Mouse (Mus musculus) 3T3-L1 (cell line): ENCODE measurements around the gene Tlr3.

Experiments used
- DNase-seq: peaks from one replicate; pipeline ENCODE4 v3.0.0-alpha.2; 2015; ENCODE audit warnings: low read depth, low spot score

Gene Tlr3

GRCm38 (mm10) chr8:45410882-45411281 is at the start of gene Tlr3:
Tlr3 (minus strand) TSS chr8:45411080.
- no peak for DNase-seq

GRCm38 (mm10) chr8:45457874-45458273 is 47.0 kb upstream of the Tlr3 start:
- DNase-seq, result peak; percentile 24

GRCm38 (mm10) chr8:45454426-45454825 is 43.5 kb upstream of the Tlr3 start:
- DNase-seq, result peak; percentile 82

DNA sequence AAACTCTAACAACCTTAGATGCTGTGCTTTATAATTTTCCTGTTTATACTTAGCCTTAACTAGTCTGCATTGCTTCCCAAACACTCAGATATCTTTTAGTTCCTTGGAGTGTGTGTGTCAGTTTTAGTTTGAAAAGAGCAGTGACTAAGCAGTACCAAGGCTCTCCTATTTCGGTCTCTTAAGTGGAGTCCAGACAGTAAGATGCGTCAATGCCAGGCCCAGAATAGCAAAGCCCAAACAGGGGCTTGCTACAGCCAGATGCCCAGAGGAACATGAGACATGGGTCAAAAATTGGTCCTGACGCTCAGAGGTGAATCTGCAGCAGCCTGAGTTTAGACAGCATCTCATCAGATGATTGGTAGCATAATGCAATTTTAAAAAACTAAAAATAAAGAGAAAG is 41.2 kb upstream of the Tlr3 start:
- DNase-seq, result no peak

DNA sequence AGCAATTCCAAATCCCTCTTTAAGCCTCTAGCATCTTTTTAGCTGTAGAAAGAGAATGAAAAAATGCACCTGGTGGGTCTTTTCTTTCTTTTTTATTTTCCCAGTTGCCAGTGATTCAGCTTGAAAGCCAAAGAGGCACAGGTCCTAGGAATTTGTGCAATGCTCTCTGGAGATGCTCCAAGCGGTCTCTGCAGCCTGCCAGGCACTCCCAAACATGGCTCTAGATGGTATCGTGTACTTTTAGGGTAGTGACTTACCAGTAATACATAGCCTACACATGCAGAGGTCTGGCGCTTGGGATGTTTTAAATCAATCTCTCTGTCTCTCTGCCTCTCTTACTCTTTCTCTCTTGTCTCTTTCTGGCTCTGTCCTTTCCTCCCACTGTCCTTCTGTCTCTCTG is 38.0 kb upstream of the Tlr3 start:
- peak; percentile 20 for DNase-seq

GRCm38 (mm10) chr8:45448257-45448656 is 37.4 kb upstream of the Tlr3 start:
- peak; percentile 10 for DNase-seq

DNA sequence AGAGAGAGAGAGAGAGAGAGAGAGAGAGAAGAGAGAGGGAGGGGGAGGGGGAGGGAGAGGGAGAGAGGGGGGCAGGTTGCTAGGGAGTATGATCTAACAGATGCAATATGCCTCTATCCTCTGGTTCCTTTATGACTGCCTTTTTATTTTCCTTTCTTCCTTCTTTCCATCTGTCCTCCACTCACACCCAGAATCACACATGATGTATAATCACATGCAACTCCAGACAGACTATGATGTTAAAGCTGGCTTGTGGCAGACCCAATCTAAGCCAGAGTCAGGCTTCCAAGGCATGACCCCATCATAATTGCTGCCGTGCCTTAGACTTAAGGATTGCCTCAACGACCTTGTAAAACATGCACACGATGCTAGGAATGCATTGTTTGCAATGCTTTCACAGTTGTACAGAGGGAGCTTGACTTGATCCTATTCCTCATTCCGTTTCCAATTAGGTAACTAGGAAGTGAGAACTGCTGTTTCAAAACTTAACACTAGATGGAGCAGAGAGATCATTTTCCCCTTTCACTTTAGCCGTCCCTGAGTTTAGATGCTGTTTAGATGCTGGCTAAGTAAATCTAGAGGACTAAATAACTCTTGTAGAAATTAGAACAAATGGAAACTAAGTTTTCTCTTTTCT is 28.1 kb upstream of the Tlr3 start:
- peak; percentile 82 for DNase-seq

DNA sequence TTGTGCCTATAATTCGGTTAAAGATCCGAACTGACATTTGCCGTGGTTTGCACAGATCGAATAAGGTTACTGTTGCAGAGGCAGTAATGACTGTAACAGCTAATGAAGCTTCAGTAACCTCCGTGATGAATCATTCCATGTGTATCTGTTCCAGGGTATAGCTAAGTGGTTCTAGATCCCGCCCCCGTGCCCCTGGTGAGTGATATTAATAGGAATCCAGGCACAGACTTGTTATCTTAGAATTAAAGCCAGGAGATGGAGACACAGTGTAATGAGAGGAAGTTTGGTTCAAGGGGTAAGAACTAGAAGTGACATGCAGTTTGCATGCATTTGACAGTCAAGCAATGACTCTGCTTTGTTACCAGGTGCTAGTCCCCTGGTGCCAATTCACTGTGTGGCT is 9.3 kb upstream of the Tlr3 start:
- peak; percentile 6 for DNase-seq

GRCm38 (mm10) chr8:45414965-45415364 is 4.1 kb upstream of the Tlr3 start:
- DNase-seq, result no peak

DNA sequence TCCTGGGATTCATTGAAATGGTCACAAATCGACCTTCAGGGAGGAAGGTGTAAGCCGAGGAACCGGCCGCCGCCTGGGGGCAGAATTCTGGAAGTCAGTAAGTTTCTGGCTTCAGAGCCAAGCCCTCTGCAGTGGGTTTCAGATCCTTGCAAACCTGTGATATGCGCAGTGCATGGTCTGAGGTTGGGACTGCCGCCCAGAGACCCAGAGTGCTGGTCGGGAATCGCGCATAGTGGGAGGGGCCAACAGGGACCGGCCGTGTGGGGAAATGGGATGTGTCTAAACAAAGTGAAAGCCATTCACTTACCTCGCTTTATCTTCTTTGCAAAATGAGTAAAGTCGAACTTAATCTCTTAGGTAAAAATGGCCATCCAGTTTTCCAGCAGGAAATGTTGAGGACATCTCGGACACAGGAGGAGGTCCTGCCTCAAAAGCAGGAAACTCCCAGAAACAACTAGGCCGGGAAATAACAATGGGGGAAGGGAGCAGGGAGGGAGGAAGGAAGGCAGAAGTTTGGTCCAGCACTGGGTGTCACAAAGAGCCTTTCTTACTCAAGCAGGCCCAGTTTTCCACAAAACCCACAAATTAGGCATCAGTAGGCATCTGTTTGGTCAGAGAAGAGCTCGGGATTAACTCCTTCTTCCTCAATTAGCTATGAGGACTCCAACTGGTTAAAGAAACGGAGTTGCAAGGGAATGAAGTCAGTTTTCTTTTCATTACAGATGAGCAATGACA is 567 bp downstream of the Tlr3 start:
- peak; percentile 94 for DNase-seq

DNA sequence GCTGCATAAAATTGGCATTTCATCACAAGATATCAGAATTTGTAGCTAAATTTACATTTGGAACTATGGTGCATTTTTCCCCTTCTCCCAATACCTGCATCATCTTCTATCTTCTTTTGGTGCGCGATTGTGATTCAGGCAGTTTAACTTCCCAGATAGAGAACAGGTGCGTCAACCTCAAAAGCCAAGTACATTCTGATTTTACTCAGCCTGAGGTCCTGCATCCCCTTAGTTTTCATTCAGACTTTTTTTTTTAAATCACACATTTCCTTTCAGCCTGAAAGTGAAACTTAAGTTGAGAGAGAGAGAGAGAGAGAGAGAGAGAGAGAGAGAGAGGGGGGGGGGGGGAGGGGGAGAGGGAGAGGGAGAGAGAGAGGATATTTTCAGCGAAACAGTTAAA is 1.2 kb downstream of the Tlr3 start:
- DNase-seq, result peak; percentile 25

- no peak for DNase-seq
These were observed 27.6 kb downstream of the Tlr3 start for GRCm38 (mm10) chr8:45383250-45383649.

GRCm38 (mm10) chr8:45381963-45382347 is 28.9 kb downstream of the Tlr3 start, which contains the start of gene Fam149a:
Fam149a (minus strand) TSS chr8:45382291.
- no peak for DNase-seq

- DNase-seq, result no peak
These were observed 29.6 kb downstream of the Tlr3 start for GRCm38 (mm10) chr8:45381075-45381962.

DNA sequence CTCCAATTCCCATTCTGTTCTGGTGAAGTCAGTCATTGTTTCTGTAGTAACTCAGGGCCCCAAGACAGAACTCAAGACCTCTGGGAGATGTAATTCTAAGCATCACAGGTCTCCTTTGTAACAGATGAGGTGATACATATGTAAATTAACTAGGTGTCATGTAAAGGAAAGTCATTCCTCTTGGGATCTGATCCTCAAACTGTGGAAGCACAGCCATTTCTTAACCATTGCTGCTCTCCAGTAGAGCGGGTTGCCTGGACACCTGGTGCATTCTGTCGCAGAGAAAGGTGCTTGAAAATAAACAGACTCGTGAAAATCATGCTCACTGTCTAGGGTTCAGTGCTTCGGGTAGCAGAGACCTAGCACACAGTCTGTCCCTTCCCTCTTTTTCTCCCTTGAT is 30.3 kb downstream of the Tlr3 start:
- no peak for DNase-seq

DNA sequence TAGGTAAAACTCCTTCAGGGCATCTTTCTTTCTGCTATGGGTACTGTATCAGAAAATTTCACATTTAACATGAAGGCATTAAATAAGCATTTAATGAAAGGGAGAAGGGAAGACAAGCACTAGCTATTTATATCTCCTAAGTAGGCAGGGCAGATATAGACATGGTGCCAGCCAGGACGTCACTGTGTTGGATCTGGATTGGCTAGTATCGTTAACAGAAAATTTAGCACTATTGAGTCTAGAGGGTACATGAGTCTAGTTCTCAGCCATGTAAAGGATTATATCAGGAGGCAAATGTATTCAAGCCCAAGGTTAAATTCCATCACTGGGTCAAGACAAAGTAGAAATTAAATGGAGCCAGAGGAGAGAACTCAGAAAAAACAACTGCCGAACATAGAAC is 36.8 kb downstream of the Tlr3 start:
- DNase-seq, result no peak

GRCm38 (mm10) chr8:45367154-45367553 is 43.7 kb downstream of the Tlr3 start:
- DNase-seq, result no peak

GRCm38 (mm10) chr8:45363220-45363619 is 47.7 kb downstream of the Tlr3 start:
- DNase-seq, result no peak

- DNase-seq, result peak; percentile 58
These were observed 48.6 kb downstream of the Tlr3 start for GRCm38 (mm10) chr8:45362323-45362722.

DNA sequence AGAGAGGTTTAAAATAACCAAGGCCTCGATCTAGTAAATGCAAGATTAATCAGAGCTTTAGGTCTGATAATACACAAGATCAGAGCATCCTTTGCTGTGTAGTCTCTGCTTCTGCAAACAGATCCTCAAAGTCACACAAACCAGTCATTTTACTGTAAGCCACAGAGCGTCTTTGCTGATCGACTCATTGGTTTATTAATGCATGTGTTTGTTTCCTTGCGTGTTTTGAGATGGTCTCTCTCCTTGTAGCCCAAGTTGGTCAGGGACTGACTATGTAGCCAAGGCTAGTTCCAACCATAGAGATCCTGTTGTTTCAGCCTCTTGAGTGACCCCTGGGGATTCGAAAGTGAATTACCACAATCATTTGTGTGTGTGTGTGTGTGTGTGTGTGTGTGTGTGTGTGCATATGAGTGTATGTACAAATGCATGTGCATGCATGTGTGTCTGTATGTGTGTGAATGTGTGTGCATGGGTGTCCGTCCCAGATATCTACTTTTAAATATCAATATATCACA is 51.7 kb downstream of the Tlr3 start:
- peak; percentile 74 for DNase-seq

DNA sequence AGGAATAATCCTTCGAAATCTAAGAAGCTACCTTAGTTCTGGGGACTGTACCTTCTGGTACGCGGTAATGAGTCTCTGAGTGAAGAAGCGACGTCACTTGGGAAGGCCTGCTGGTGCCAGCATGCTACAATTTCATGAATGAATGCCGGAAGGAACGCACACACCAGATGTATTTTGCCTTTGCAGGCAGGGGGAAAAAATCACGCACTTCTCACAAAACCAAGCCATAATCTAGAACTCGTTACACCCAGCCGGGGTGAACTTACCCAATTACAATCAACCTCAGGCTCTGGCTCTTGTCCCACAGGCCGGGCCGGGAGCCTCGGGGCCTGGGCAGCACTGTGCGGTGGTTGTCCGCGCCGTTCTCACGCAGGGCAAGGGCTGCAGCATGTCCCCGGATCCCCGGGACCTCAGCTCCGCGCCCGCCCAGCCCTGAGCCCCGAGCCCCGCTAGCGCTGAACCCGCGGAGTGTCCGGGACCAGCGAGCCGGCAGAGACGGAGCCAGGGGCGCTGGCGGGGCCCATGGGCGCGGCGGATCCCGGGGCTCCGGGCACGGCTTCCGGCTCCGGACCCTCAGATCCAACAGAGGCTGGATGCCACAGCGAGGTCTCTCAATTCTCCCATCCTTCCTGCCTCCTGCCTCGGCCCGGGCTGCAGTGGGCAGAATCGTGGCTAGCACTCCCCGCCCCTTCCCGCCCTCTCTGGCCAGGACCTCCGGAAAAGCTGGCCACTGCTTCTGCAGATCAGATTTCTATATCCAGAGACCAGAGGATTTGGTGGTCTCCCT is 52.6 kb downstream of the Tlr3 start:
- DNase-seq, result peak; percentile 69
